Mouse (Mus musculus) cerebellum, postnatal 10 days (tissue): ENCODE results near the gene Tmem185a.
A peak's percentile ranks its signal among the peaks of the same experiment; 100 is the strongest.
"Not testable (repeated sequence)": the region's sequence is repeated elsewhere in the genome, so short reads cannot be mapped to it uniquely, and the experiment has no call there.

Experiments used
- DNase-seq, 2 experiments: peaks; one replicate each; pipeline ENCODE4 v3.0.0; 2021; ENCODE audit warnings: mixed read lengths in 2 of 2

Gene Tmem185a

DNA sequence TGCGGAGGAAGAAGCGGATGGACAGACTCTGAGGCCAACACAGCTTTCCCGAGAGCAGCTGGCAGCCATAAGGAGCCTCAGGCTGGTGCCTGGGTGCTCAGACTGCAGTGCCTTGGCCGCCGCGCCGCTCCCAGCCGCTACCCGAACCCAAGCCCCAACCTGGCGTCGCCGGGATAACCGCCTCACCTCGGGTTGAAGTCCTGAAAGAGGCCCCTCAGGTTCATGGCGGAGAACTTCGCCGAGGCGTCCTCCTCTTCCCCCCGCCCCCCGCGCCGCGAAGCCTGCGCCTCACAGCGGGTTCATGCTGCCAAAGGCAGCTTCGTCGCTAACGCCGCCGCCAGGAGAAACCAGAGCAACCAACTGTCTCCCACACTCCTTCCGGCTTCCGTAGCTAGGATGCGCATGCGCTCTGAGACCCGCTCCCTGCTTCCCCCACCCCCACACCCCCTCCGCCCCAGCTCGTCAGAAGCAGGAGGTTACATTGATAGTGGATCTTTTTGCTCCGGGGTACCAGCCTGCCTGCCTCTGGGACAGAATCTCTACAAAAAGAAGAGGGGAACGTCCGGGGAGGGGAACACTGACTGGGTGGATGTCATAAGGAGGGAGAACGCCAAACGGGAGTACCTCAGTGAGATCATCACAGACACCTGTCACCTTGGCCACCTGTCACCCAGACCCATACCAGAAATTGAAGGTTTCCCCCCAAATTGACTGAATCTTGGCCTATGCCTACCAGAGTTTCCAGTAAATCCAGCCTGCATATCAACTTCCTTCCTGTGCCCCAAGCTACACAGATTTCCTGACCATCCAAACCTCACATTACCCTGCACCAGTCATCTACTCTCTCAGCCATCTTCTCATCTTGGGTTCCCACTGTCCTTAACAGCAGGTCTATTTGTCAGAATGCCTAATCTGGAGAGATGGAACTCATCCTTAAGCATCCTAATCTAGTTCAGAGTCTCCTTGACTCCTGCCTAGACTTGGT lies at the start of gene Tmem185a:
Tmem185a (minus strand) TSS at position 389 of the 985 bp plus-strand sequence.
- DNase-seq = peak; percentile 90 to 92

DNA sequence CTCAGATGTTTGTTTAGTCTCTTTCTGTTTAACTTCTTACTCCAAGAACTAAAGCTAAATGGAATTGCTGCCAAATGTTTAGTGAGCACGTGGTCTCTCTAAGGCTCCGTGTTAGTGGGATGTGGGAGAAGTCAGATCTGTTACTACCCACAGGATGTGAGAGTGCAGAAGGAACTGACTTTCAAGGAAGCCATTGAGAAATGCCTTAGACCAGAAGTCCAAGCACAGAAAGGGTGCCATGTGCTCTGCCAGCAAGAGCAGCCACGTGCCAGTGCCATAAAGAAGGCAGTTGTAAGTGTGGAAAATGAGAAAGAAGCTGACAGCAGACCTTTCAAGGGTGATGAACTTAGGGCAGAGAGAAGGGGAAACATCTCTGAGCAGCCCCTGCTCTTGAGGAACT lies 37.4 kb upstream of the Tmem185a start:
- DNase-seq = not testable (repeated sequence)

DNA sequence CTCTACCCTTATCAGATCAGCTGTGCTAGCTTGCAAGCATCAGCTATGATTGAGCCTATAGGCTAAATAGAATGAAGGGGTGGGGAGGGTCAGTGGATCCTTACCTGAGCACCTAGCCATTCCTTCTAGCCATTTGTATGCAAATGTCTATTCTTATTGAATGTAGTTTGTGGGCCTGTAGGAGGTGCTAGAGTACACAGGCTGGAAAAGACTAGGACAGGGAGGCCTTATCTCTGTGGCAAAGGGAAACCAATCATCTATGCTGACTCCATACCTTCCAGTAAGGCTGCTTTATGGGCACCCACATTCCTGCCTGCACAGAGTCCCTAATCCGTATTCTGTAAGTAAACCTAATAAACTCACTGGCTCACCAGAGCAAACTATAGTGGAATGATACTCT lies 10.3 kb upstream of the Tmem185a start:
- DNase-seq = not testable (repeated sequence)

DNA sequence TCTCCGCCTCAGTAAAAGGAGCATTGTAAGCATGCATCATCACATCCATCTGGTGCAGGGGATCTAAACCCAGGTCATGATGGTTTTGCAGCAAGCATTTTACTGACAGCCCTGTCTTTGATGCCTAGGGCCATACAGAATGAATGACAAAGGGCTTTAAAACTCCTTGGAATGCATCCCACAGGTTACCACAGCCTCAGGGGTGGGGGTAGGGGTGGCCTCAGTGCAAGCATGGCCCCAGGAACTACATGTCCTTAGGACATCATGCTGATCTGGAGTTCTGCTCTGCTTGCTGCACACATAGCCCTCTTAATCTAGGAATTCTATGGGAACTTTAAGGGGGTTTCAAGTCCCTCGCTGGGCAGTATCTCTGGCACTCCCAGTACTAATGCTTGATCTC lies 5.2 kb upstream of the Tmem185a start:
- no peak for DNase-seq

DNA sequence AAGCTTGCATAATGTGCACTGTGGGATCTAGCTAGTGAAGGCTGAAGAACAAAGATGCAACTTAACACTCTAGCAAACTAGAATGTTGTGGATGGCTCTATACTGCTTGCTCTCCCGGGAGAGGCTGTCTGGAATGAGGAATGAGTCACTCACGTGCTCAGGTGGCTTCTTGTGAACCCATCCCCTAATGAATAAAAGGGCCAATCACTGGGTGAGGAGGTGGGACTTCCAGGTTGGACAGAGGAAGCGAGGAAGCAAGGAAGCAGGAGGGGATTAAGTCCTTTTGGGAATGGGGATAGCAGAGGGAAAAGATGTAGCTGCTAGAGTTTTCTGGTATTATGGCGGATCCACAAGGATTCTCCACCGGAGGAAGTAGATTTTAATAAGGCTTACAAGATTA lies 1.7 kb upstream of the Tmem185a start:
- DNase-seq = no peak

DNA sequence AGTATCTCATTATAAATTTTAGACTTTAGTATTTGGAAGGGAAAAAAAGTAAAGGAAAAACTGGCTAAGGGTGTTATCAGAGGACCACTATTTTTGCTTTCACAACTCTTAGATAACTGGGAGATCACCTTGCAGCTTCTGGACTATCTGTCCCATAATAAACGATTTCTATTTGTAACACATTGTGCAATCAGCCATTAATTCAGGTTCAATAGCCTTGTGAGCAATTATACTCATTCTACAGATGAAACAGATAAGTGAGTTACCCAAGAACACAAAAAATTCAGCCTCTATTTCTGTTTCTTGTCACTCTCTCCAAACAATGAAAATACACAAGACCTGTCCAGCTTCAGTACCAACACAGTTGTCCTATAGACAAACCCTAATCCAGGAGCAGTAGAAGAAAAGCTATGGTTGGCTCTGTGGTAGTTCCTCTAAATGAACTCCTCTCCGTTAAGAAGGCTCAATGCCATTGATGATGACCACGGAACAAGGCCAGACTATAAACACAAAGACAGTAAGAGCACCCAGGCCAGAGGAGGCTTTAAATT lies 1.7 kb downstream of the Tmem185a start:
- DNase-seq = no peak

DNA sequence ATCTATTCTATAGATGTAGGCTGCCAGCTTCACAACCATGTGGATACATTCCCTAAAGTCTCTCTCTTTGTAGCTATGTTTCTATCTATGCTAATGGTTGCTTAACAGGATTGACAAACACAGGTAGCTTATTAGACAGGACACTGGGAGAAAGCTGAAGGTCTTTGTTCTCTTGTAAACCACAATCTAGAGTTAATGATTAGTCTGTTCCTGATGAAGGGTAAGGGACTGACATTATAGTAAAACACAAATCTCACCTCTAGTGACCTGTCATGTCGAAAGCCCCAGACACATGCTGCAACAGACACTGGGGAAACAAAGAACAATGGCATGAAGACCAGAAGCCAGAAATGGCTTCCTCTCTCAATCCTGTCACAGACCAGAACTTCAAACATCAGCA lies 10.1 kb downstream of the Tmem185a start:
- DNase-seq = no peak

DNA sequence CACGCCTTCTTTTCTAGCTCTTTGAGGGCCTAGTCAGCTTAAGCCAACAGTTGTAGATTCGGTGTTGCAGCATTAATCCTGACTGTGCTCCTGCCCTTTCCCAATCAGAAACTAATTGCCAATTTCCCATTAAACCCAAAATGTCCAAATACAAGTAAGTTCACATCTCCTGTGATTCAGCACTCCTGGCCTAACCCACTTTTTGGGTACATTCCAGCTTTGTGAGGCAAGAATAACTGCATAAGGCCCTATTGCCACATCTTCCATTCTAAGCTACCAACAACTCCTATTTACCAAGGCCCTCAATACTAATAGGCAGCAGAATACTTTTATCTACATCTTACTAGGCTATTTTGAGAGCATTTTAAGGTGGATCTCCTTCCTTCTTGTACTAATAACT lies 11.5 kb downstream of the Tmem185a start:
- DNase-seq = no peak

DNA sequence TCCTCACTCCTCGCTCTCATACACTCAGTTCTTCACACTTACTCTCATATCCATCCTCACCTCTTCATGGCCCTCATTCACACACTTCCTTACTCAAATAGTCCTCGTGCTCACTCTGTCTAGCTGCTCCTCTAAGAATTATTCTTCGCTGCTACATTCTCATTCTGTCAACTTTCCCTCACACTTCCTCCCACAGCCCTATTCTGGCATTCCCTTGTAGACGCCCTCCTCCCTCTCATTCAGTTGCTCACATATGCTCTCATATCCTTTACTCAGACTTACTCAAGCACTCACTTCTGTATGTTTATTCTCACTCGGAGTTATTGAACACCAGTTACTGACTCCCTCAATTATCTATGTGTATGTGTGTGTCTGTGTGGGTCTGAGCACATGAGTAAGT lies 13.4 kb downstream of the Tmem185a start:
- no peak for DNase-seq

DNA sequence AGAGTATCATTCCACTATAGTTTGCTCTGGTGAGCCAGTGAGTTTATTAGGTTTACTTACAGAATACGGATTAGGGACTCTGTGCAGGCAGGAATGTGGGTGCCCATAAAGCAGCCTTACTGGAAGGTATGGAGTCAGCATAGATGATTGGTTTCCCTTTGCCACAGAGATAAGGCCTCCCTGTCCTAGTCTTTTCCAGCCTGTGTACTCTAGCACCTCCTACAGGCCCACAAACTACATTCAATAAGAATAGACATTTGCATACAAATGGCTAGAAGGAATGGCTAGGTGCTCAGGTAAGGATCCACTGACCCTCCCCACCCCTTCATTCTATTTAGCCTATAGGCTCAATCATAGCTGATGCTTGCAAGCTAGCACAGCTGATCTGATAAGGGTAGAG lies 24.6 kb downstream of the Tmem185a start:
- not testable (repeated sequence) for DNase-seq

DNA sequence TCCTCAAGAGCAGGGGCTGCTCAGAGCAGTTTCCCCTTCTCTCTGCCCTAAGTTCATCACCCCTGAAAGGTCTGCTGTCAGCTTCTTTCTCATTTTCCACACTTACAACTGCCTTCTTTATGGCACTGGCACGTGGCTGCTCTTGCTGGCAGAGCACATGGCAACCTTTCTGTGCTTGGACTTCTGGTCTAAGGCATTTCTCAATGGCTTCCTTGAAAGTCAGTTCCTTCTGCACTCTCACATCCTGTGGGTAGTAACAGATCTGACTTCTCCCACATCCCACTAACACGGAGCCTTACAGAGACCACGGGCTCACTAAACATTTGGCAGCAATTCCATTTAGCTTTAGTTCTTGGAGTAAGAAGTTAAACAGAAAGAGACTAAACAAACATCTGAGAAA lies 51.5 kb downstream of the Tmem185a start:
- DNase-seq = not testable (repeated sequence)
